Mouse (Mus musculus) left cerebral cortex, adult 9 months (tissue): ENCODE measurements around the gene Prom1.
A peak's percentile ranks its signal among the peaks of the same experiment; 100 is the strongest.

ENCODE experiments used
- DNase-seq, 2 experiments: peaks; one replicate each; pipeline ENCODE4 v3.0.0; 2022; ENCODE audit warnings: low spot score in 2 of 2

Gene Prom1

DNA sequence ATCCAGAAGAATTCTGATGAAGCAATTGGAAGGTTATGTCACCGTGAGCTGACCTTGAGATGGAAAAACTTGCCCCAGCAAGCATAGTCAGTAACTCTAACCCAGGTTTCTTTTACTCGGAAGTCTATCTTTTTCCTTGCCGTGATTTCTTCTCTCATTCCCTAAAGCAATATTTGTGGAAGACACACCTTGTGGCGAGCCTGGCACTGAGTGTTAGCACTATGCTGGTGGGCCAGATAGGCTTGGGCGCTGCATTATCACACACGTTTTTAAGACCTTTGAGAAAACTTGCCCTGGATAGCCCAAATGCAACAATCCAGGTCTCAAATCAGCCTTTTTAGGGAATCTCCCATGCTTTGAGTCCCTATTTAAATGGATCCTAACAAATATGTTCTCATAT lies 127.7 kb downstream of the Prom1 start:
- DNase-seq, result no peak

DNA sequence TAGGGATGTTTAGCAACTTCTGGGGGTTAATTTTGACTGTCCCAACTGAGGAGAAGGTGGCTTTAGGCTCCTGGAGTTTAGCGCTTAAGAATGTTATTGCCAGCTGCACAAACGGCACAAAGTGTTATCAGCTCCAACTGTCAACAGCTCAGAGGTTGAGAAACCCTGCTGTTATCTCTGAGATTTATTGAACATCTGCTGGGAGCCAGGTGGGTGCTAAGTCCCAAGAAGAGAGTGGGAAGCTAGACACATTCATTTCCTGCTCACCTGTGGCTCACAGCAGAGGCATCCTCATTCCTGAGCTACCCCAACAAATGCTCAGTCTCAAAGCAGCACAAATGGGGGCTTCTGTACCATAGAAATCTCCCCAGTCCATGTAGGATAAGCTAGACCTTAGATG lies 130.7 kb downstream of the Prom1 start:
- no peak for DNase-seq

DNA sequence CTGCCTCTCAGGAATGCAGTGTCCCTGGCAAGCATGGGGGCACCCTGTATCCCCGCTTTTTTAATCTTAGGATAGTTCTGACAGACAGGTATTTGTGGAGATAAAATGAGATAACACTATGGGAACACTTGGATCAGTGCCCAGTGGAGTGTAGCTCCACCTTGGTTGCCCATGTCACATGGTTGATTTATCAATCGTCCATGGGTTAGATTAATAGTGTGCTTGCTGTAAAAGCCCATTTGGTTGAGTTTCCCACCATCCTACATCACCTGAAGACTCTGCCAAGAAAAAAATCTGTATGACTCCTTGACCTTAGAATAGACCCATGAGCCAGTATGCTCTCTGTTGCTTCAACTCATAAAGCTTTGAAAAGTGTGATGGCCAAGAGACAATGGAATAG lies 131.3 kb downstream of the Prom1 start:
- no peak for DNase-seq

DNA sequence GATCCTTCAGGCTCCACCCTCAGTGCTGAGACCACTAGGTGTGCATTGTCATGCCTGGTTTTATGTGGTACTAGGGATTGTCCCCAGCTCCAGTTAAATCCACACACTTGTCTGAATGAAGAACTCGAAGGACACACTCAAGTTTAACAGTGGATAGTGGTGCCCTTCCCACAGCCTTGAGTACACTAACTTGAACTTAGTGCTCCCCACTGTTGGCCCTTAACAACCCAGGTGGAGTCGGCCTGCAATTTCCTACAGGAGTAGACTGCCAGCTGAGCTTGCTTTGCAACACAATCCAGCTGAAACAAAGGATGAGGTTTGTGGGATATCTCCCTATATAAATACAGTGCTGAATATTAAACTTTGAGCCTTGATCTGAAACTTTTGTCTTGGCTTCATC lies 133.2 kb downstream of the Prom1 start:
- DNase-seq, result no peak

DNA sequence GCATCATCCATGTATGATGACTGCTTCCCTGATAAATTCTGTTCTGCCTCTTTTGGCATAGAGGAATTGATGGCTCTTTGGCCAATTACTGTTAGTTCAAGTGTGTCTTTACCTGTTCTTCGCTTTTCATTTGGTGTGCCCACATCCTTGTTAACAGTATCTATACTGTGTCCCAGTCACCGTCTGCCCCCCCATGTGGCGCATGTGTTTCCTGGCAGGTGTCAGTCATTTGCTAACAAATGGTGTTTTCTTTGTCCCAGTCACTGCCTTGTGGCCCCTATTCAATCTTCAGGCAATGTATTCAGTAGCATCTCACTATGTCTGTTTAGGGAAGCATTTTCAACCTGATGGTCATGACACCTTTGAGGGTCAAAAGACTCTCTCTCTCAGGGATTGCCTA lies 140.8 kb downstream of the Prom1 start:
- DNase-seq, result no peak

DNA sequence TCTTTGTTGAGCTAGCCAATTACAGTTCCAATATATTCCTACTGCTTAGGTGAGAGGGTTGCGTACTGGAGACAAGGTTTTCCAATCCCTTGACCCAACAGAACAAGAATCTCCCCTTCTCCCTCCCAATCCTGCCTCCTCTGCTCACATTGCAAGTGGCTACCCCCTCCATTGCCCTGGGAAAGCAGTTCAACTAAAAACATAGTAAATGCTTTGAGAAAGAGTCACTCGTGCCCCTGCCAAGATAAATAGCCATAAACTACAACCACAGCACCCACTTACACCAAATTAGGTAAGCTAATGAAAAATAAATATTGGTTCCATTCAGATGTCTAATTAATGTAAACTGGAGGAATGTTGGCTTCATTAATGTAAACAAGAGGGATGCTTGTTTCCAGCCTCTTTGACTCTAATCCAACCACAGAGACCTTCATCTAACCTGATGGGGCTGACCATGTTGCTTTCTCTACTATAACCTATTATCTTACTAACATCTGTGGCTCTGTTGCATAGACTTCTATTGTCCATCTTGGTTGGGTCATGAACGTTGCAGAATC lies 141.9 kb downstream of the Prom1 start:
- DNase-seq, result no peak

DNA sequence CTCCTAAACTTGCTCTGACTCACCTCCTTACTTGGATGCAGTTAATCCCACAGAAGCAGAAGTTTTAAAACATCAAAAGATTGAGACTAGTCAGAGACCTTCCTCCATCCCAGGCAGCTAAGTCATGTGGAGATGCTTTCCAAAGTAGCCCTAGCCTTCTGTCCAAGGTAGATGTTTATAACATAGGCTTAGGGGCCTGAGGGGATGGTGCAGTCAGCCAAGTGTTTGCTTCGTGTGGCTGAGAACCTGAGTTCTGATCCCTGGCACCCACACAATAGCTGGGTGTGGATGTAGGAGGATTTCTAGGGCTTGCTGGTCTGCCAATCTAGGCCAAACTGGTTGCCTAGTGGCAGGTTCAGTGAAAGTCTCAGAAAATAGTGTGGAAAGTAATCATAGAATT lies 148.6 kb downstream of the Prom1 start:
- DNase-seq, result no peak

DNA sequence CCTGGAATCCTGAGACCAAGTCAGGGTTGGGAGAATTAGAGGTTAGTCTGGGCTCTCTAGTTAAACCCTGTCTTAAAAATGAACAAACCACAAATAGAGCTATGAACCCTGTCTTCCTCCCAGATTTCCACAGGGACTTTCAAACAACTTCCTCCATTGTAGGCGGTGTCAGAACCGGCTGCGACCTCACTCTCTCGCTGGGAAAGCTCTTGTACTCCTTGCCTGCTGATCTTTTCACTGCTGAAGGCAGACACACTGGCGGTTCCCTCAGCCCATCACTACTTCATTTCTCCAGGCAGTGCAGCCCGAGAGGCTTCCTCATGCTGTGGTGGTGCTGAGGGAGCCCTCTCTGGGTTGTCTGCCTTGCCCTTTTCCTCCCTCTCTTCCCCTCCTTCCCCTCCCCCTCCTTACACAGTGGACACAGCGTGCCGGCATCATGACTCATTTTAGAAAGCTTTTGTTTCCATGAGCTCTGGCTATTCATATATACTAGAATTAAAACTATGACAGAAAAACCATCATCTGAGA lies 153.0 kb downstream of the Prom1 start:
- no peak for DNase-seq

DNA sequence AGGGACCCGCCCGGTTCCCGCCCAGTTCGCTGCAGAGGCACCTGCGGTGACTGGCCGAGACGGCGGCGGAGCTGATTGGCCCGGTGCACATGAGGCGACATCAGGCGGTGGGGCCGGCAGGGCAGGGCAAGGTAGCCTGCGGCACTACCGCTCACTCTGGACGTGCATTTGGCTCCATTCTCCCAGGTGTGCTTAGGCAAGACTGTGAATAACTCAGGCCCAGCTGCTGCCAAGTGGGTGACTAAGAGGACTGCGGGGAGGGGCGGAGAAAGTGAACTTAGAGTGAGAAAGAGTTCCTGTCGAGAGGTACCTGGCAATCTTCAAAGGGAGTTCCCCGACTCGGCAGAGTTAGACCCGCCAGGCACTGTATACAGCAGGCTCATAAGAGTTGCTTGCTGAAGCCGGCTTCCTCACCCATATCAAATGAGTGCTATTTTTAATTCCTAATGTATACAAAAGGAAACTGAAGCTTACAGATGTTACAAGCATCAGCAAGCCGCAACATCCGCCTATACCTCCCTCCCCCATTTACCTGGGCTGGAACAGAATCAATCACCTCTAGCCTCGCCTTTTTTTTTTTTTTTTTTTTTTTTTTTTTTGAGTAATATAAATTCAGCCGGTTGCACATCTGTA lies 153.6 kb downstream of the Prom1 start:
- peak in 1 of 2 experiments; percentile 23 for DNase-seq

DNA sequence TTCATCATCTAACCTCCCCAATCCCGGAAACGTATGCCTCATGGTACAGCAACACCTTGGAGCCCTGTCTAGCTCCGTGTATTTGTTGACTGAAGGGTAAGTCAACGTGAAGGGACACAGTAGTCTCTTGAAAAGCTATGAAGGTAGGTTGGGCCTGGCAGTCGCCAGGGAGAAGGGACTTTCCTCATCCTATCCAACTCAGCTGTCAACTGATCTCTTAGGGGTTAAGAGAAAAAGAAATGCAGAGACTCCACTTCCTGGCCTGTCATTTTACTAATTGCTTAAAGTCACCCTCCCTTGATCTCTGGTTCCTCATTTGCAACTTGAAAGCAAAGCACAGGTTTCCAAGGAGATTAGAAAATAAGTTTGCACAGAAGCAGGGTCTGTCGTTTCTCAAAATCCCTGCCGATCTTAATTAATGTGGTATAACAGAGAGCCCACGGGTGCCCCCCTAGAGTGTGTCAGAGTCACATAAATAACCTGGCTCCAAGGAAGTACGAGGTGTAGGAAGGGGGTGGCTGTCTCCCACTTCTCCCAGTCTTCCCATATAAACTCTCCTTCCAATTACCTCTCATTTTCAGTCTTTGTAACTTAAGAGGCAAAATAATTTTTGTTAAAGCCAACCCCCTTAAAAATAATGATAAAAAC lies 154.4 kb downstream of the Prom1 start:
- no peak for DNase-seq
